Mouse (Mus musculus) layer of hippocampus, adult 2 months (tissue): ENCODE measurements around the gene Leo1. TPM values are rescaled to one million over a fixed set of nuclear protein-coding genes. Genes with fewer than 3 reads are reported as not detected.
A peak's percentile ranks its signal among the peaks of the same experiment; 100 is the strongest.

Experiments
- DNase-seq, 2 experiments: peaks; one replicate each; pipeline ENCODE4 v3.0.0; 2022; ENCODE audit warnings: low spot score in 2 of 2
- H3K27ac ChIP-seq: fragments of 200-600 bp; 2 replicates; pipeline ENCODE4 v1.8.1; 2022
- H3K4me3 ChIP-seq: fragments of 200-600 bp; 2 replicates; pipeline ENCODE4 v1.8.1; 2022; ENCODE audit warnings: mild to moderate bottlenecking
- CTCF ChIP-seq: fragments of 200-600 bp; conservative IDR thresholded peaks from 2 replicates; pipeline ENCODE4 v1.8.1; 2022; ENCODE audit warnings: antibody characterized with exemption, mild to moderate bottlenecking, moderate library complexity
- long read RNA-seq, 2 experiments: library from polyadenylated mRNA; stranded (forward); transcript quantifications; one replicate each; pipeline ENCODE4 v2.0.0; 2021; ENCODE audit warnings: borderline mapping rate in 2 of 2
- total RNA-seq, 2 experiments: library from RNA; stranded (reverse); gene quantifications; 2 replicates each; pipeline ENCODE4 v1.2.3; 2021

Gene Leo1
- 10 to 100 TPM; 24.1 to 24.3 TPM for total RNA-seq
- long read RNA-seq, experiment 1, transcript Leo1-201 (12 exons, 2,180 nt) = major isoform, 16 of 18 reads
- long read RNA-seq, experiment 1, partial matches to known transcripts = 1 of 18 reads
- long read RNA-seq, experiment 1, other reads (novel, unspliced or antisense) = 1 of 18 reads
- long read RNA-seq, experiment 2, transcript Leo1-201 (12 exons, 2,180 nt) = major isoform, 34 of 36 reads
- long read RNA-seq, experiment 2, partial matches to known transcripts = 2 of 36 reads
- long read RNA-seq, experiment 2, other reads (novel, unspliced or antisense) = 0 of 36 reads

DNA sequence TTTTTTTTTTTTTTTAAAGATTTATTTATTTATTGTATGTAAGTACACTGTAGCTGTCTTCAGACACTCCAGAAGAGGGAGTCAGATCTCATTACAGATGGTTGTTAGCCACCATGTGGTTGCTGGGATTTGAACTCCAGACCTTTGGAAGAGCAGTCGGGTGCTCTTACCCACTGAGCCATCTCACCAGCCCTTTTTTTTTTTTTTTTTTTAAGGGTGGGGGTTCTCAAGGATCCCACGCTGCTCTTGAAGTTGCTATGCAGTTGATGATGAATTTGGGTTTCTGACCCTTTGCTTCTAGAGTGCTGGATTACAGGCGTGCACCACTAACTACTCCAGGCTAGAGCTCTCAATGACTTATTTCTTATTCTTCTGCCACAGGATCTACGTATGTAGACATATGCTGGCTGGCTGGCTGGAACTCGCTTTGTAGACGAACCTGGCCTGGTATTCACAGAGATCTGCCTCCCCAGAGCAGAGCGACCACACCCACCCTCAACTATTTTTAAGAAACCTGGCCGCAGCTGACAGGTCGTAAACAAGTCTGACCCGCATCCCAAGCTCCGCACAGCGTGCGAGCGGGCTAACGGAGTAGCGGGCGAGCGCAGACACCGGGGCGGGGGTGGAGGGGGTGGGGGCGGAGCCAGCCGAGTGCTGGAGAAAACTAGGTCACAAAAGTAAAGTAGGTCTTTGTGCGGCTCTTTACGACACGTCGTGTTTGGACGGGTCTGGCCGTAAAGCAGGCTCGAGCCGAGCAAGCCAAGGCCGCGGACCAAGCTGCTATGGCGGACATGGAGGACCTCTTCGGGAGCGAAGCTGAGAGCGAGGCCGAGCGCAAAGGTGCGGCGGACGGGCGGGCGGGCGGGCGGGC, at the start of gene Leo1:
Leo1 (plus strand) TSS at position 729 of the 871 bp plus-strand sequence.
- H3K4me3 ChIP-seq = peak within 1 kb of the TSS; percentile 84
- TF ChIP-seq CTCF = no peak
- DNase-seq = peak; percentile 80 to 88
- peak within 1 kb of the TSS; percentile 94 for H3K27ac ChIP-seq

DNA sequence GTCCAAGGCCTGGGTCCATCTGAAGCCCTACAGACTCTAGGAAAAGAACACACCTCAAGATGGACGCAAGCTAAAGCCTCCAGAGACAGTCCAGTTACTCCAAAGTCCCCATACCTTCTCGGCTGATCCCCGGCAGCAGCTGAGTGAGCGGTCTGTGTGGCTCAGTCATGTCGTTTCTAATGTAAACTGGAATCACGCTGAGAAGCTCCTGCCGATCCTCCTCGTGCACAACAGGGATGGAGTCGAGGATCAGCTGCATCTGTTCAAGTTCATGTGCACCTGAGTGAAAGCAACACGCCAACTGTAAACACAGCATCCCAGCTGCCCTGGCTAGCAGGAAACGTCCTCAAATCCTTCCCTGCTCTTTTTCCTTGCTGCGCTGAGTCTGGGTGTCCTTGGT, 48.1 kb upstream of the Leo1 start:
- TF ChIP-seq CTCF = no peak
- H3K27ac ChIP-seq = no peak overlapping the region
- DNase-seq = no peak
- no peak overlapping the region for H3K4me3 ChIP-seq

DNA sequence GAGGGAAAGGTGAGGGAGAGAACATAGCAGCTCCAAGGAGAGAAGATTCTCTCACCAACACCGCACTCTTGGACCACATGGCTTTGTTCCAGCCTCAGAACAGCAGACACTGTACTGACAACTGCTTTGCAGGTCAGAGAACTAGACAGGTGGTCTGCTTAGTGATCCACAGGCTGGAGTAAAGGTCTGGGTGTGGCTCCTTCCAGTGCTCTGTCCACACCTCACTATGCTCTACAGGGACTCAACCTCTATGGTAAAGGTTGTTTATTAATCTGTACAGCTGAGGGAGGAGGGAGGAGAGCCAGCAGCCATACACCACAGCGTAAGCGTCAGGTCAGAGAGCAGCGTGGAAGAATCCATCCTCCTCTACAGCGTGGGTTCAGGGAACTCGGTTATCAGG, 45.4 kb upstream of the Leo1 start:
- Histone ChIP-seq H3K27ac (no peak overlapping the region), H3K4me3 (no peak overlapping the region)
- DNase-seq = no peak
- TF ChIP-seq CTCF = no peak

DNA sequence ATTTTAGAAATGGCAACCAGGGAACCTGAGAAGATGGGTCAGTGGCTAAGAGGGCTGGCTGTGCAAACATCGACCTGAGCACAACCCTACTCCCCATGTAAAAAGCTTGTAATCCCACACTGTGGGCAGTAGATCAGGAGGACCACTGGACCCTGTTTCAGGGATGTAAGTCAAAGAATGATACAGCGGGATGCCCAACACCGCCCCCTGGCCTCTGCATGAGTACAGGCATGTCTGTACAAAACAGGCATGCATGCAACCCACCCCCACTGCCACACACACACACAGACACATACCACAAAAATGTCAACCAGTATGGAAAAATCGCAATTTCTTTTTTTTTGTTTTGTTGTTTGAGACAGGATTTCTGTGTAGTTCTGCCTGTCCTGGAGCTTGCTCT, 42.3 kb upstream of the Leo1 start:
- H3K27ac ChIP-seq = no peak overlapping the region
- no peak for DNase-seq
- no peak overlapping the region for H3K4me3 ChIP-seq
- TF ChIP-seq CTCF = no peak; the same call in 1 of the 2 replicates

DNA sequence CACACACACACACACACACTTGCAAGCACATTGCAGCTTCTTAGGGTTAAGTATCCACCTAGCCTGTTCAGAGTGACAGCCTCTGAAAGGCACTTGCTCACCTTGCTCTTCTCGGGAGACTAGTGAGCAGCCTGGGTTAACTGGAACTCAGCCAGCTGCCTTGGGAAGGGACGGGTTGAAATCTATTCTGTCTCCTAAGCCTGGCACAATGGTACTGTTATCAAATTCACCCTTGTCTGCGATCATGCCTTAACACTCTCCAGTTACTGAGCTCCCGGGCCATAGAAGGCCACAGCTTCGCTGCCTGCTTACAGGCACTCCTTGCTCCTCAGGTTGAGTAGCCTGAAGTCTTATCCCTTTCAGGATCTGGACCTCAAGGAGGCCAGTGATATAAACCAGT, 40.7 kb upstream of the Leo1 start:
- H3K4me3 ChIP-seq = no peak overlapping the region
- no peak for TF ChIP-seq CTCF
- no peak for DNase-seq
- H3K27ac ChIP-seq = no peak overlapping the region

DNA sequence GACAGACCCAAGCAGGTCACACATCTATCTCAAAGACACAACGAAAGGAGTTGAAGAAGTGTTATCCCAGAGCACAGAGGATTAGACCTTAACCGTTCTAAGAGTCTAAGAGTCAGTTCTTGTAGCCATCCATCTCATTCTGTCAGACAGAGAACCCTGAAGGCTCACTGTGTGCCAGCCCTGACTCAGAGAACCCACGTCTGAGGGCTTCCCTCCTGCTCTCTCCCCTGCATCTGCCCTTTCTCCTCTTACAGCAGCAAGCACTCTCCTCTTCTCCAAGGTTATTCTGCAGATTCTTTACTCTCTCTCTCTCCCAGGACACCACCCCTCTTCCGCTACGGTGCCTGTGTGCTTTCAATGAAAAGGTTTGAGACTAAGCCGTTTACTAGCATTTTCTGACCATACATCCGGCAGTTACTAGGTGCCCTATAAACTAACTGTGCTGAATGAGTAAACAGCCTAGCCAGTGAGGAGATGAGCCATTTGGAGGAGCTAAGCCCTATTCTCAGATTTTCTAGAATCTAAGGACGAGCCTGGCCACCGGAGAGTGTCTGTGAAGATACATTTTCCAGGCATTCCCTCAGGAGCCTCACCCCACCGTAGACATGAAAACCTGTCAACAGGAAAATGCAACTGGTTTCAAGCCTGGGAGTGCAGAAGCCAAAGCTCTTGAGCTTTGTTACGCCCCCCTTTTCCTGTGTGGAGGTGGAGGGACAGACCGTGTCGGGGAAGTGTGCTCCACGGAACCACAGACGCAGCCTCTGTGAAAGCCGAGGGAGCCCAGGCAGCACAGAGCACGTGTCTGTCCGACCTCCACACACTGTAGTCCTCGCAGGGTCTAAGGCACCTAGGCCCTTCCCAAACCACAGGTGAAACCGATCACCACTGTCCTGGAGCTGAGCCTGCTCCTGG, 39.5 kb upstream of the Leo1 start:
- no peak overlapping the region for H3K4me3 ChIP-seq
- TF ChIP-seq CTCF = no peak
- DNase-seq = no peak
- H3K27ac ChIP-seq = no peak overlapping the region

DNA sequence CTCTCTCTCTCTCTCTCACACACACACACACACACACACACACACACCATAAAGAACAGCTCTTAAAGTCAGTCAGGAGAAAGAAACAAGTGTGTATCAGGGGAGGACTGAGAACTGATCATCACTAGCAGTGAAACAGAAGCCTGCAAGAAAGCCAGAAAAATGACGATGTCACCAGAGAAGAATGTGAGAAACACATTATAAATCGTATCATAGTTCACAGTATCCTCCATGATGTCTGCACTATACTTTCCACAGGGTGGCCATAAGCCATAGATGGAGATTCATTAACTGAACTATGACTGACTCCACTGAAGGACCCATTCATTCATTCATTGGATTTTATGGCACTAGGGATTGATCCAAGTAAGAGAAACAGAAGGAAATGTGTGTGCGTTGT, 37.8 kb upstream of the Leo1 start:
- Histone ChIP-seq H3K4me3 (no peak overlapping the region), H3K27ac (no peak overlapping the region)
- TF ChIP-seq CTCF = no peak
- DNase-seq = no peak

DNA sequence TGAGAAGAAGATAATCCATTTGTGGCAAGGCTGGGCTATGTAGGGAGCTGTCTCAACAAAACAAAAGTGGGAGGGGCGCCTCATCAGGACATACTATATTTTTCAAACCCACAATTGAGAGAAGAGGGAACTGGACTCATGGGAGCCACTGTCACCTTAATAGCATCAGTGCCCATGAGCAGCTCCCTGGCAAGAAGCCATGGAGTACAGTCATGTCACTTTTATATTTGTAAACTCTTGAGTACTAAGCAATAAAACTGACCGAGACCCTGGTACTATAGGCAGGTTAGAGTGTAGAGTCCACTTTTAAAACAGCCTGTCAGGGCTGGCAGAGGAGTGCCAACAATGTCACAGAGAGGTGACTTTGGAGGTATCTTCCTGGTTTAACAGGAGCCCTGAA, 35.2 kb upstream of the Leo1 start:
- Histone ChIP-seq H3K27ac (peak overlapping the region; percentile 0; the same call in 1 of the 2 replicates), H3K4me3 (no peak overlapping the region)
- TF ChIP-seq CTCF = no peak
- DNase-seq = no peak

DNA sequence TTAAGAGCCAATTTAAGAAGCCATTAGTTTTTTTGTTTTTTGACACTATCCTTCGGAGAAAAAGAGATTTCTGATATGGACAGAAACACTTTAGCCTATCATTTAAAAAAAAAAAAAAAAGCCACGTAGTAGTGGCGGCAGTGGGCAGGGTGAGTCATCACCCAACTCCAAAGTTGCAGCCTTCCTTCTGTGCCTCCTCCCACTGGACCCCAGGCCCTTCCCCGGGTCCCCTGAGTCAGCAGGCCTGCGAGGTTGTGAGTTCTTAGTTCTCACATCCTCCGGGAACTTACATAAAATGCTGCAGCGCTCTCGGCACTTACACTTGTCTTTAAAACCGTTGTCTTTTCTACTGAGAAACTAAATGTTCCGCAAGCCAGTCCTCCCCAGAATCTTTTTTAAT, 33.5 kb upstream of the Leo1 start:
- no peak for TF ChIP-seq CTCF
- no peak for DNase-seq
- Histone ChIP-seq H3K4me3 (peak overlapping the region; percentile 95), H3K27ac (peak overlapping the region; percentile 99)

DNA sequence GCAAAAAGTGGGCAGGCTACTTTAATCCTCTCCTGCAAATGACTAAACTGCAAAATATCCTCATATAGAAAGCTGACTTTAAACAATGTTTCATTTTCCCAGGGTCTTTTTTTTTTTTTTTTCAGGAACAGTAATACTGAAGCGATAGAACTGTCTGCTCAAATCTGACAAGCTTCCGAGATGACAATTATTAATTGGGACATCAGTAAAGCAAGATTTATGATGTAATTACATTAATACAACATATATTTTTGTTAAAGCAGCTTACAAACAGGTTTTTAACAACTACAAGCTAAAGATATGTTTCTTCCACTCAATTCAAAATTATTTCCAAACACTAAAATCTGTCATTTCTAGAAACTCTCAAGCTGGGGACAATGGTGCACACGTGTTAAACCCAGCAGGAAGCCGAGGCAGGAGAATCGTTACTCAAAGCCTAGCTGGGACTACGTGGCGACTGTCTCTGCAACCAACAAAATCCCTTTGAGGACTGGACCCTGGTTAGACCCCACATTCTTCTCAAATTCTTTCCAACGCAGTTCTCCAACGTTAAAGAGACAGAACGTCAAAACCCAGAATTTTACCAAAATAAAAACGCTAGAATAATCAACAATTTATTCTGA, 33.0 kb upstream of the Leo1 start:
- no peak for TF ChIP-seq CTCF
- no peak for DNase-seq
- peak overlapping the region; percentile 95 for H3K4me3 ChIP-seq
- peak overlapping the region; percentile 99 for H3K27ac ChIP-seq

DNA sequence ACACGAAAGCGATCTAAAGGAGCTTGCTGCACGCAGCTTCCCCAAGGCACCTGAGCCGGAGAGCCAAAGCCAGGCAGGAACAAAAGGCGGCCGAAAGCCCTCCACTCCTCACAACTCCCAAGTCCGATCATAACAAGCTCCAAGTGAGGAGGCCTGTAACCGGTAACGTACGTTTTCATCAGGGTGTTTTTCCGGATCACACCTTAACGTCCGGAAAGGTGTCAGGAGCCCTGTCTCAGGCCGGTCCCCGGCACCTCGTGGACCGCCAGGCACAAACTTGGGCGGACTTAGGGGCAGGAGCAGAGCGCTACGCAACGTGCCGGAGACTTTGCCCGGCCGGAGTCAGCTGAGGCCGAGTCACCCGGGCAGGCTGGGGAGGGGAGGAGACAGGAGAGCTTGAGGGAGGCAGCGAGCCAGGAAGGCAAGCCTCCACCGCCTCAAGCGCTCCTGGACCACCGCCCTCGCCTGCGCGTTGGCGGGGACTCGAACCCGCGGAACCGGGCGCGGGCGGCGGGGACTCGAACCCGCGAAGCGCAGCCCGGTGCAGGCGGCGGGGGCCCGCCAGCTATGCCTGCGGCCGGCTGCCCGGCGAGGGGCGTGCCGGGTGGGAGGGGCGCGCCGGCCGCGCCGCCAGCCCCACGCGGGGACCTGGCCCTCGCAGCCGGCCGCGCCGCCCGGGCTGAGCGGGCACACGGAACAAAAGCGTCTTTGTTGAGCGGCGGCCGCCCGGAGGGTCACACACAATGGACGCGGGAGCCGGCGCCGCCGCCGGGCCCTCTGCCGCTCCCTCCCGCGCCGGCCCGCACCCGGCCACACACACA, 32.1 kb upstream of the Leo1 start:
- peak overlapping the region; percentile 99 for H3K27ac ChIP-seq
- DNase-seq = peak; percentile 34 to 42
- no peak for TF ChIP-seq CTCF
- H3K4me3 ChIP-seq = peak overlapping the region; percentile 95

DNA sequence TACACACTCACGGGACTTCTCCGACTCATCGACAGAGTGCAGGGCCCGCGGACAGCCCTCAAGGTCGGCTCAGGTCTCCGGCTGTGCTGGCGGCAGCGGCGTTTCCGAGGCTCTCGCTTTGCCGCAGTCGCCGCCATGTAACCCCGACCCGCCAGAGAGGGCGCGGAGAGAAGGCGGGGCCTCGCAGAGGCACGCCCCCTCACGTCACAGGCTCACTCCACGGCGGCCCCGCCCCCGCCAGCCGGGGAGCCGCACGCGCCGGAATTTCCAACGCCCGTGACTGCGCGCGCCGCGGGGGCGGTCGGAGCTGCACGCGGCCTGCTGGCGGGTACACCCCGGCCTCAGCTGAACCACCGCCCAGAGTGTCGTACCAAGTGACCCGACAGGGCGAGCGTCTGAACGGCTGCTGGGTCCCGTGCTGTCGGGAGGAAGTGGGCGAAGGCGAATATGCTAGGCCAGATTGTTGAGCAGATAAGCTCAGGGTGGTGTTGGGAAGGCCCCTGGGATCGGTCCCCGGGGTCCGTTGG, 31.4 kb upstream of the Leo1 start, which contains the start of gene Mapk6:
Mapk6 (minus strand) TSS at position 154 of the 527 bp plus-strand sequence.
- TF ChIP-seq CTCF = peak; percentile 55
- Histone ChIP-seq H3K27ac (peak within 1 kb of the TSS; percentile 99), H3K4me3 (peak within 1 kb of the TSS; percentile 95)
- DNase-seq = peak; percentile 93 to 97
